Mouse (Mus musculus) neutrophil, adult 5-6 weeks (primary cell): ENCODE data around the gene Smc2. TPM values are rescaled to one million over a fixed set of nuclear protein-coding genes. Genes with fewer than 3 reads are reported as not detected.
"Not testable (repeated sequence)": the region's sequence is repeated elsewhere in the genome, so short reads cannot be mapped to it uniquely, and the experiment has no call there.

Source experiments
- ATAC-seq: fragments of 151-379, 151-347 bp; 2 replicates; pipeline ENCODE4 v1.8.0; 2017; ENCODE audit warnings: mild to moderate bottlenecking, moderate TSS enrichment; ENCODE audit not compliant: insufficient number of reproducible peaks, poor library complexity, low FRiP score, severe bottlenecking; ENCODE audit errors: extremely low read depth
- total RNA-seq: library from RNA; stranded (forward); fragments of 200-1000 nt; gene quantifications from 2 replicates; pipeline ENCODE4 v1.2.3, GENCODE M21; 2017

The Smc2 gene
- 13.4 and 14.7 TPM in 2 replicates for total RNA-seq

- ATAC-seq = peak; percentile 99
These were observed at the start of gene Smc2 for GRCm38 (mm10) chr4:52438886-52439664. TSS of gene Smc2 (plus strand) at chr4:52439243.

- ATAC-seq = no peak
These were observed 27.5 kb upstream of the Smc2 start for GRCm38 (mm10) chr4:52411587-52411986.

GRCm38 (mm10) chr4:52423653-52424052 is 15.4 kb upstream of the Smc2 start:
- ATAC-seq = no peak

GRCm38 (mm10) chr4:52429310-52430198 is 9.5 kb upstream of the Smc2 start:
- ATAC-seq = no peak

- not testable (repeated sequence) for ATAC-seq
These were observed 3.5 kb upstream of the Smc2 start for GRCm38 (mm10) chr4:52435551-52435950.

- no peak for ATAC-seq
These were observed 615 bp upstream of the Smc2 start for GRCm38 (mm10) chr4:52438371-52438885.

GRCm38 (mm10) chr4:52459726-52460125 is 20.7 kb downstream of the Smc2 start:
- ATAC-seq = no peak

- ATAC-seq = no peak
These were observed 22.3 kb downstream of the Smc2 start for GRCm38 (mm10) chr4:52461321-52461720.

GRCm38 (mm10) chr4:52473431-52473830 is 34.4 kb downstream of the Smc2 start:
- no peak for ATAC-seq

- no peak for ATAC-seq
These were observed 48.4 kb downstream of the Smc2 start for GRCm38 (mm10) chr4:52487486-52487885.

- ATAC-seq = not testable (repeated sequence)
These were observed 58.1 kb downstream of the Smc2 start, which contains the start of gene Vma21-ps for GRCm38 (mm10) chr4:52497144-52497543. TSS of gene Vma21-ps (minus strand) at chr4:52497244.

GRCm38 (mm10) chr4:52517580-52517979 is 78.5 kb downstream of the Smc2 start:
- ATAC-seq = no peak

GRCm38 (mm10) chr4:52519301-52519700 is 80.3 kb downstream of the Smc2 start:
- no peak for ATAC-seq

- no peak for ATAC-seq
These were observed 87.4 kb downstream of the Smc2 start for GRCm38 (mm10) chr4:52526464-52526863.

GRCm38 (mm10) chr4:52530636-52531035 is 91.6 kb downstream of the Smc2 start:
- no peak for ATAC-seq

Other genes with a start within 250 kb of the Smc2 start
- gene Vma21-ps, start 58.0 kb downstream of the Smc2 start, total RNA-seq = not detected in 2 replicates
- not detected in 2 replicates for gene Toporsl, start 157.0 kb downstream of the Smc2 start, total RNA-seq